Mouse (Mus musculus): ENCODE results near the gene St8sia1.
"Not testable (repeated sequence)": the region's sequence is repeated elsewhere in the genome, so short reads cannot be mapped to it uniquely, and the experiment has no call there.

Gene St8sia1

GRCm38 (mm10) chr6:142964076-142964530 is at the start of gene St8sia1:
TSS of gene St8sia1 (minus strand) at chr6:142964452.
- peak; percentile 47 for DNase-seq

- DNase-seq, result no peak
Measured at GRCm38 (mm10) chr6:143012513-143013215, 48.4 kb upstream of the St8sia1 start.

- DNase-seq, result no peak
Measured at GRCm38 (mm10) chr6:143008865-143009264, 44.6 kb upstream of the St8sia1 start.

GRCm38 (mm10) chr6:143005209-143005608 is 41.0 kb upstream of the St8sia1 start:
- not testable (repeated sequence) for DNase-seq

- DNase-seq, result no peak
Measured at GRCm38 (mm10) chr6:143004801-143005200, 40.5 kb upstream of the St8sia1 start.

GRCm38 (mm10) chr6:142998221-142998999 is 34.2 kb upstream of the St8sia1 start:
- no peak for DNase-seq

GRCm38 (mm10) chr6:142996887-142997286 is 32.6 kb upstream of the St8sia1 start:
- DNase-seq, result no peak

GRCm38 (mm10) chr6:142995567-142995966 is 31.3 kb upstream of the St8sia1 start:
- no peak for DNase-seq

- no peak for DNase-seq
Measured at GRCm38 (mm10) chr6:142994821-142995220, 30.6 kb upstream of the St8sia1 start.

- DNase-seq, result no peak
Measured at GRCm38 (mm10) chr6:142993705-142994698, 29.8 kb upstream of the St8sia1 start.

- DNase-seq, result no peak
Measured at GRCm38 (mm10) chr6:142992971-142993370, 28.7 kb upstream of the St8sia1 start.

- no peak for DNase-seq
Measured at GRCm38 (mm10) chr6:142992099-142992498, 27.8 kb upstream of the St8sia1 start.

GRCm38 (mm10) chr6:142991391-142992059 is 27.3 kb upstream of the St8sia1 start:
- DNase-seq, result no peak

GRCm38 (mm10) chr6:142990516-142990915 is 26.3 kb upstream of the St8sia1 start:
- no peak for DNase-seq

GRCm38 (mm10) chr6:142989495-142989894 is 25.2 kb upstream of the St8sia1 start:
- DNase-seq, result no peak

- peak; percentile 74 for DNase-seq
Measured at GRCm38 (mm10) chr6:142988753-142989152, 24.5 kb upstream of the St8sia1 start.

GRCm38 (mm10) chr6:142988231-142988630 is 24.0 kb upstream of the St8sia1 start:
- DNase-seq, result no peak

GRCm38 (mm10) chr6:142987616-142988015 is 23.4 kb upstream of the St8sia1 start:
- no peak for DNase-seq

GRCm38 (mm10) chr6:142986706-142987105 is 22.5 kb upstream of the St8sia1 start:
- DNase-seq, result not testable (repeated sequence)

- DNase-seq, result not testable (repeated sequence)
Measured at GRCm38 (mm10) chr6:142985561-142986238, 21.4 kb upstream of the St8sia1 start.

All from right cerebral cortex, postnatal 14 days (tissue).